Mouse (Mus musculus) left cerebral cortex, postnatal 25 days (tissue): ENCODE measurements around the gene Tenm4. TPM values are rescaled to one million over a fixed set of nuclear protein-coding genes. Genes with fewer than 3 reads are reported as not detected.

Source experiments
- DNase-seq, 2 experiments: peaks; one replicate each; pipeline ENCODE4 v3.0.0; 2022; ENCODE audit warnings: low spot score in 2 of 2, mixed read lengths in 1 of 2
- intact Hi-C: fragments of 180-260 bp; cut with DNase I; formaldehyde crosslinking; loops from one replicate; pipeline ENCODE4 v1.15.1; 2025
- total RNA-seq, 2 experiments: library from RNA; stranded (reverse); gene quantifications; 2 replicates each; pipeline ENCODE4 v1.2.3; 2021

The Tenm4 gene
- total RNA-seq, 2 experiments from 2014 or later: 134 to 162 TPM

DNA sequence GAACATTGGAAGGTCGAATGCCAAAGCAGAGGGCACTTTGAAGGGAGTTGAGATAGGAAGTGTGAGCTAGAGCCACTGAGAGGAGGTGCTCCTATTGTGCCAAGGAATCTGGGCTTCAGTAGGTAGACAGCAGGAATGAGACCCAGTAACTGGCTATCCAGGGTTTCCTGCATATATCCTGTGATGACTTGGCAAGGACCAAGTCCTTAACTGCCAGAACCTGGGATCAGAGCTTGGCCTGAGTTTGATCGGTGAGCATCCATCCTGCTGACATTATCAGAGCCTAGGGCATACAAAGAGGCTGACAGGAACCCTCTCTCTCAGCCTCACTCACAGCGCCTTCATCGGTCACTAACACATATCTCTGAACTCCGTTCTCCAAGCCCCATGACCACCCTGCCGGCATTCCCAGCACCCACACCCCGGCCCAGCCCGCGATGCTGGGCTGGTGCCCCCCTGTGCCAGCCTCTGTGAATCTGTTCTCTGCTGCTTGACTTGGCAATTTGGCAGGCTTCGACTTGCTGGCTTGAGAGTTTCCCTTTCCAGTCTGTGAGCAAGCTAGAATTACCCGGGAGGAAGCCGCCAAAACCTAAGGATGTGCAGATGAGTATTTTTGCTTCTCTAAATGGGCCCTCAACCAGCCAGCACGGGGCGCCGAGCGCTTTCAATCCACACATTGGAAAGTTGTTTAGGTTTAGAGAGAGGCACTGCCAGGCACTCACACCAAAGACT is 698.2 kb downstream of the Tenm4 start:
- peak; percentile 50 to 78 for DNase-seq
- intact Hi-C loops: no loop called here

DNA sequence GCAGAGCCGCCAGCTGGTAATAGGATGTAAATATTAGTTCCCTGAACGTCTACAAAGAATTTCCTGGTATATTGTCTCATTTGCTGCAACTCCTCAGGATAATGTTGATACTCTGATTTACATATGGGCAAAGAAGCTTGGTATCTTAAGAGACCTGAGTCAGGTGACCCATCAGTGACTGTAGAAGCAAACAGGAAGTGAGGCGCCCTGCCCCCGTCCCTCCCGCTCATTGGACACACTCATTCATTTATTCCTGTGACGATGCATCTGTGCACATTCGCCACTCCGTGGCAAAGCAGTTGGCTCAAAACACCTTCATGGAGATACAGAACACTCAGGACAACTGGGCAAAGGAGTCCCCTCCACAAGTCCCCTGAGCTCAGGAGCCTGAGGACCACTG is 699.4 kb downstream of the Tenm4 start:
- intact Hi-C loops: no loop called here
- no peak for DNase-seq

DNA sequence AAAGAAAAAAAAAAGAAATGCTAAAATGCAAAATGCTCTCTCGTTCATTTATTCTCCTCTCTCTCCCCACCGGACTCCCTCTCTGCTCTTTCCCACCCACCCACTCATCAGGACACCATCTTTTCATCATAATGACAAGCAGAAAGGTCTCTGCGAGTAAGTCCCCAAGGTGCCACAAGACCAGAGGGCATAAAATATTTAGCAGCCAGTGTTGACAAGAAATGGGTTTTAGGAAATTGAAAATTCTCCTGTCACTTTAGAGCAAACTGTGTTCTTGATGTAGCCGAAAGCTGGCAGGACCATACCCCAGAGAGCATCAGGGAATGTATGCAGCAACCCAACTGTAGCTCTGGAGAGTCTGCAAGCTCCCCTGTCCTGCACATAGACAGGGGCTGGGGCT is 700.0 kb downstream of the Tenm4 start:
- intact Hi-C loops: no loop called here
- DNase-seq: no peak

DNA sequence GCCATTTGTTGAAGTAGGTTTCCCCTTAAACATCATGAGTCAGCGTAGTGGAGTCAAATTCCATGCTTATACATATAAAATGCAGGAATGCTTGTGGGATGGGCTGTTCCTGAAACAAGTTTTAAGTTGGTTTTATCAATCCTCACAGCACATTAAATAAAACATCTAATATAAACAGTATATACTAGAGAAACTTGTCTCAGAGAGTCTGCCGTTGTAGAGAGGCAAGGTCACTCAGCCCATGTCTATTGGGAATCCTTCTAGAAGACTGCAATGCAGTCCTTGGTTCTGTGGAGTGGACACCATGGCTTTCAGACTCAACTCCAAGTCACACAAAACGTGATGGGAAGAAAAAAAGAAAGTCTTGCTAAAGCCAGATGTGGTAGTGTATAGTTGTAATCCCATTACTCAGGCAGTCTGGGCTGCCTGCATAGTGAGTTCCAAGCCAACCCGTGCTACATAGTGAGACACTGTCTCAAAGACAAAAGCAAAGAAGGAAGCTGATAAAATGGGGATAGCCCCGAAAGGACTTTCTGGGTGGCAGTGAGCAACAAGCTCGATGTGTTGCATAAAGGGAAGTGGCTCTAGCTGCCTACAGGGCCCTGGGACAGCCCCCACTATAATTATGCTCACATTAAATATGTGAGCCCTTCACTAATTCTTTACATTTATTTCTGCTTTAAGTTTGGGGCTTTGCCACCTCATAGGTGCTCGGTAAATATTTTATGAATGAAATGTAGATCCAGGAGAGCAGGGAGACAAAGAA is 707.6 kb downstream of the Tenm4 start:
- no peak for DNase-seq

DNA sequence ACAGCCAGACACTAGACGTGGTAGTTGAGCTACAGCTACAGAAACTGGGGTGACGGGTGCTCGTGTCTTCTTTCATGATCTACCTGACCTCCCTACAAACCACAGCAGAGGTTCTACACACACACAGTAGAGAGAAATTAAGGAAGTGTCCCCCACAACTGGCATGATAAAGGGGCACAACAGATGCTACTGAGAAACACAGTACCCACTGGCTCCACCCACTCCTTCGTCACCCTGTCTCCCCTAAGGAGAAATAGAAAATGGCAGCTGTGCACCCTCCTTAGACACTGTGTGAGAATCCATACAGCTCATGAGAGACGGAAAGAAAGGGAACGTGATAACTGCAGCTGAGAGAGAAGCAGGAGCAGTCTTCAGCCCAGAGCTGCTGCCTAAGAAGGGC is 708.5 kb downstream of the Tenm4 start:
- intact Hi-C loops: no loop called here

More for the DNA sequence above, 707.6 kb downstream of the Tenm4 start:
- intact Hi-C loops: no loop called here

DNA sequence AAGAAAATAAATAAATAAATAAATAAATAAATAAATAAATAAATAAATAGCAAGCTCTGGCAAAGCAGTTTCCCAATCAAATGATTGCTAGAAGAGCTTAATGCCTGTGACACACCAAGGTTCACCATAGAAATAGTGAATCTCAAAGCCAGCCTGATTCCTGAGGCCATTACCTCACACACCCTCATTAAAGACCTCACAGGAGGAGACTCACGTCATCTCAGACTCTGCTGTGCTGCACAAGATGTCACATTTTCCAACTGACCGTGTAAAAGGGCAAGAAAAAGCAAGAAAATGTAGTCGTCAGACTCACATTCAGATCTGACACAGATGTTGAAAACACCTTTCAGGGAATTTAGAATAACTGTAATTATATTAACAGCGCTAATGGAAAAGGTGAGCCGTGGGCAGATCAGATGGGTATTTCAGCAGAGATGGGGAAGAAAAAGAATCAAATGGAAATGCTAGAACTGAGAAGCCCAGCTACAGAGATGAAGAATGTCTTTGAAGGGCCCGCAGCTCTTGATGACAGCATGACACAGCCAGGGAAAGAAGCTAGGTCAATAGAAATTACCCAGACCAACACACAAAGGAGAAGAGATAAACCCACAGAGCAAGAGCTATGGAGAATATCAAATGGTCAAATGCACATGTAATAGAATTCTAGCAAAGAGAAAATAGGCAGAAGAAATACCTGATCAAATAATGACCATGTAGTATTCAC is 709.3 kb downstream of the Tenm4 start:
- no peak for DNase-seq
- intact Hi-C loops: no loop called here

More for the DNA sequence above, 708.5 kb downstream of the Tenm4 start:
- DNase-seq: no peak

DNA sequence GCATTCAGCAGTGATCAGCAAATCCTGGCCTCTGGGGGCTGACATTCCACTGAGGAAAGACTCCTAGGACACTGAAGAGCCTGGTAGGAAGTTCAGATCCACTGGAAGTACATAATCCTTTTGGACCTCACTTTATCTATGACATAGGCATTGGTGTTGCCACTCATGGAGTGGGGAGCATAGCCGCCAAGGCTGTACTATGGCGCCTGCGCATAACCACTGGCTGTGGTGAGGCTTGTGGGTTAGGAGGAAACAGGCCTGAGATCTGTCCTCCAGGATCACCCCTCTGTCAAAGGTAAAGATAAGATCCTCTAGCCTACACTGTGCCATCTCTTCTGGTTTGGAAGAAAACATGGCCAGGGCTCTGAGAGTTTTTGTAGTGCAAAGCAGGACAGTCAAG is 712.3 kb downstream of the Tenm4 start:
- intact Hi-C loops: no loop called here
- no peak for DNase-seq

DNA sequence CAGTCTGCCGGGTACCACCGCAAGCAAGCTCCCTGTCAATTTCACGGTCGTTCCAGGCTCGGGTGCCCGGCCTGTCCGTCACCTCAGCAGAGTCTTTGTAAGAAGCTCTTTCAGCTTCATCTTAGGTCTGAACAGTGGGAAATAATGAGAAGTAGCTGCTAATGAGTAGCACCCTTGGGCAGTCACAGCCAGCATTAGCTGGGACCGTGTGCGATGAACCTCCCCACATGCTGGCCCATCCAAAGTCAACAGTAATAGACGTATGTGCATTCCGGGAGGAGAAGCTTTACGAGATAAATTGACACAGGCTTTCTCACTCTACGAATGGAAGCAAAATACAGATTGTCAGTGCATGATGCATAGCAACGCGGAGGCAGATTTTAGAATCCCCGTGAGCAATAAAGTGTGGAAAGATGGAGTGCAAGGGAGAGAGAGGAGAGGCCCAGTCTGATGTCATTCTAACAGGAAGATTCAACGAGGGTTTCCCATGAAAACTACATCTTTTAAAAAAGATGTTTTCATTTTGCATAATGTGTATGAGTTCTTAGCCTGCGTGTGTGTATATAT is 716.1 kb downstream of the Tenm4 start:
- intact Hi-C loops: no loop called here
- DNase-seq: peak in 1 of 2 experiments; percentile 43

DNA sequence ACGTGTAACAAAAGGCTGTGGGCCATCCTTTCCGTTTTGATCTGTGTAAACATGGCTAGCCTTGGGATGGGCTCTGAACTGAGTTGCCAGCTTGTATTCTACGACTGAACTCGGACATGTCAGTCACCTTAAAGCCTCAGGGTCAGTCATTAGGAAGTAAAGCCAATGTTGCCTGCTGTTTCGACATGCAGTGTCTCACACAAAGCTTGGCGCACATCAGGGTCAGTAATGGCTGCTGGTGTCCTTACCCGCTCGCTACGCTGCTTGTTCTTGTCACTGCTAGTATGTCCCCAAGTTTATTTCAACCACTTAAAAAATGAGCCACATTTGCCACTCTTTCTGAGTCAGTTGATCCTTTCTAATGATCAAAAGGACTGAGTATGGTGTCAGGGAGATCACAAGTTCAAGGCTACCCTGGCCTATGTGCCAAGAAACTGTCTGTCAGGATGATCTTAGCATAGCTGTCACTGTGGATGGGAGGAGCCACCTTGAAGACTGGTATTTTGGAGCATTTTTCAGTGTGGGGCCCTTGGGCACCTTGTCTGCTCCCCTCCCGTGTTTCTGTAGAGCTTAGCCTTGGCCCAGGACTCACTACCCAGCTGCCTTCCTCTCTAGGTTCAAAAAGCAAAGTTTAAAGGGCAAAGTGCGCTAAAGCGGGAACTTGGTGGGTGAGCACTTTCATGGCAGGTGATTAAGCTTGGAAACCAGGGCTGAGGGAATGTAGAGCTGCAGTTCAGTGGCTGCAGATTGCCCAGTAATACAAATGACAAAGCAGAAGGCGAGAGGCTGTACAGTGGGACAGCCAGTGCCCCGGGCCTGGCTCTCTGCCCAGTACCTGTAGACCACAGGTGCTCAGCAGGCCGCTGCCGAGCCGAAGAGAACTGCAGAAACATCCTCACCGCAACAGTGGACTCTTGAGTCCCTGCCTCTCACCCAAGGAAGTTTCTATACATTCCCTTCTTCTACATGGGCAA is 718.3 kb downstream of the Tenm4 start:
- intact Hi-C loops: no loop called here
- DNase-seq: no peak

DNA sequence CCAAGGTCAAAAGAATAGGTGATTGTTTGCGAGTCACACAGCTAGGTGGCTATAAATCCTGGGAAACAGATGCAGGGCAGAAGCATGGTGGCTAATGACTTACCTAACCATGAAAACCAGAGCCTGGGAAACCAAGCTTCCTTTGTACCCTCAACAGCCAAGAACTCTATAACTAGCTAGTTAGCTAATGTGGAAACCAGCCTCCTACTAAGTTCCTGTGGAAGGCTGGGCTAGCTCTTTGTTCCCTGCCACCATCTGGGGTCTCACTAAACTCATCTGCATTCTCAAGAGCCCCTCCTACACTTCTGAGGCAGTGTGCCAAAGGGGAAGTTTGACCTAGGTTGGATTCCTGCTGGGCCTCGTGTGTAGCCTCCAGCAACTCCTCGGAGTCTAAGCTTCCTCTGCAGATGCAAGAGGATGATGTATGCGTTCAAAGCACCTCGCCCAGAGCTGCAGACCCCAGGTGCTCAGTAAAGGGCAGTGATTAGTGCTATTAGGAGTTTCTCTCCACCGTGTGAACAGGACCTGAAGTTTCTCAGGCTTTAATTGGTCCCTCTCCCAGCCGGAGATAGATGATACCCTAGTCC is 719.1 kb downstream of the Tenm4 start:
- intact Hi-C loops: no loop called here
- no peak for DNase-seq

DNA sequence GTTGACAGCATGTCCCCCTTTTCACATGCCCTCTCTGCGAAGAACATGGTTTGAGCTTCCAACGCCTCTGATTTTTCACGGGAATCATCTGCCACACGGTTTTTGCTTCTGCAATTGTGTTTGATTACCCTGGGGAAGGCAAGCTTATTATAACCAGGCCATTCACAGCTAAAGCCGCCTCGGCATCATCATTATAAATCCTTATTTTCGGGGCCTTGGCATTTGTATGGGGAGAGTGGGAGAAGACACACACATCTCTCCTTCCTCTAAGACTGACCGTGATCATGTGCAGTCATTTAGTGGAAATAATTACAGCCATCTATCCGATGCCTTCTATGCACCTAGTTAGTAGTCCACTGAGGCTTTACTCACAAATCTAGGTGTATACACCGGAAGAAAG is 719.9 kb downstream of the Tenm4 start:
- intact Hi-C loops: no loop called here
- DNase-seq: no peak

DNA sequence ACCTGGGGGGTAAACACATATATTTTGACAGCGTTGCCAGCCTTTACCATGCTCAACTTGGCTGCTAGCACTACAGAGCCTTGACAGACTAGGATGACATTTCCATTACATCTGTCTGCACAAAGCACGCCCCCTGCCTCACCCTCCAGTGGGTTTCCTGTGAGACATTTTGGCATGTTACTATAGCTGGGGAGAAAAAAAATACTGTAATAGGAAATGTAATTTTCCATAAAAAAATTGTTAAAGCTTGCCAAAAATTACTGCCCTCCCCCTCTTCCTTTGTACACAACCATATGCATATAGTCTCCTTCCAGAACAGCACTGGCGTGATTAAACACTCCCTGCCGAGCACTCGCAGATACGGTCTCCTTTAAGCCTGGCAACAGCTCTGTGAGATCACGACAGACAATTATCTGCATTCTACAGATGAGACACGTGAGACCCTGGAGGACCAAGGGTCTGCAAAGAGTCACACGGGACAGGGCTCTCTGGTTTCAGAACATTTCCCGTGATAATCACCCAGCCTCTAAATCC is 728.1 kb downstream of the Tenm4 start:
- intact Hi-C loops: no loop called here
- DNase-seq: peak; percentile 55 to 73

DNA sequence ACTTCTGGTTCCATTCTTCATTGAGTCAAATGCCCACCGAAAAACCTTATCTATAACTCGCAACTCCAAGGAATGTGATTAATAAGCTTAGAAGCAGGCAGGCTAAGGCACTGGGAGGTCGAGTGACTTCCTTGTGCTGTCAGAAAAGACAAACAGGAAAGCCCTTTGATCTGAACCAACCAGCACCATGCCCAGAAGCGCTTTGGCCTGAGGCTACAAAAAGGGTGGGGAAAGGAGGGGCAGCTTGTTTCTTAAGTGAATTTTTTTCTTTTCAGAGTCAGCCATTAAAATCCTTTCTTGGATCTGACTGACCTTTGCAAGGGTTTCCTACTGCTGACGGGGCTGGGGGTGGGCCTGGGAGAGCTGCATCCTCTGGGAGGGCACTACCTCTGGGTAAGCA is 731.1 kb downstream of the Tenm4 start:
- intact Hi-C loops: no loop called here
- no peak for DNase-seq

DNA sequence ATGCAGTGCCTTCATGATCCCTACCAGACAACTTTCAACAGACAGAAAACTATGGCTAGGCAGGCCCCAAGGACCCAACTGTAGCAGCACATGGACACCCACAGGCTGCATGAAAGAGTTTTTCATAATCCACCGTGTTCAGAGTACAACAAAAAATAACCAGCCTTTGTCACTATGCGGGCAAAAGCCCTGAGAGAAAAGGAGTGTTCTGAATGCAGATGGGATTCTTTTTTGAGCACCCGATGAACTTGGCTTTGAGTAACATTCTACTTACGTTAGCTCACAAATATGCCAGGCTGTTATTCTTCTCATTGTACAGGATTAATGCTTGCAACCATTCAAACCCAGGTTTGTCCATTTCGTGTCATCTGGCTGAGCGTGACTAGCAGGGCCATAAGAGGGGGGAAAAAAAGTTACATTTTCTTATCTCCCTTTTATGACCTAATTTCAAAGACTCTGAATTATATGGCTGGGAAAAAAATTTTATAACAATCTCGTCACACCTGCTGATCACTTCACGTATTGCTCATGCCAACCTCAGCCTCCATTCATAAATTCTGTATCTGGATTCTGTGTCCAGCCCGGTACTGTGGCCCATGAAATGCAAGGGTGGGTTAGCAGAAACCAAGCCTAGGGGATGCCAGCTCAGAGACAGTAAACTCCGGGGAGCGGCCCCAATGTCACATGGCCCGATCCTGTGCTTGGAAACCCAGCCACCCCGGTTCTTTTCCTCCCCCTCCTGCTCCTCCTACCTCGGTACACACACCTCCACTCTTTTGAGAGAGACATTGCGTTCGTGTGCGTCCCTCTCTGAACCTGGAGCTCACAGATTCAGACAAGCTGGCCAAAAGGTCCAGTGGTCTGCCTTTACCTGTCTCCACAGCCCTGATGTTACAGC is 732.3 kb downstream of the Tenm4 start:
- DNase-seq: peak in 1 of 2 experiments; percentile 56
- intact Hi-C loops: no loop called here

DNA sequence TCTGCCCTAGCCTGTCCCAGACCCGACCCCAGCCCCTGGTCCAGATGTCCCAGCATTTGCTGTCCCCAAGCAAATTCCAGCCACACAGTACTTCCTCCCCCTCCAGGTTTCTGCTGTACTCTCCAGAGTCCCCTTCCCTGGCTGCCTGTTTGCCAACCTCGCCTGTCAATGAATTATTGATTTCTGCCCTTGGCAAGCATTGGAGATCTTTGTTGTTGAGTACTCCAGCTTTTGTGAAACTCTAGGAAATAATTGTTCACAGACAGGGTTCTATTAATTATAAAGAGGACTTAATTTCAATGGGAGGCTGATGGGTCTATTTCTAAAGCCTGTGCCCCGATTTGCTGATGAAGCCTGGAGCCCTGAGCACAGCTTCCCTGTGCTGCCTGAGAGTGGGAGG is 733.4 kb downstream of the Tenm4 start:
- DNase-seq: no peak
- intact Hi-C loops: no loop called here

DNA sequence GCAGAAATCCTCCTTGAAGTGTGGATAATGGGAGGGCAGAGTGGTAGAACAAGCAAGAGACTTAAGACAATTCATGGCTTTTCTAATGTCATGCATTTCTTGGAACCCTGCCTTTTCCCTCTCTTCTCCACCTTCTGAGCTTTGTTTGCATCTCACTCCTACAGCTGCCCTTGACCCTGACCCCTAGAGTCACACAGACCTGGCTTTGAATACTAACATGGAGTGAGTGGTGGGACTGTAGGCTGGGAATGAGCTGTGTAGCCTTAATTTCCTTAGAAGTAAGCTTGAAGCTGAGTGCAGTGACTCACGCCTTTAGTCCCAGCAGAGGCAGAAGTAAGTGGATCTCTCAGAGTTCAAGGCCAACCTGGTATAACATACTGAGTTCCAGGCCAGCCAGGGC is 733.9 kb downstream of the Tenm4 start:
- DNase-seq: no peak
- intact Hi-C loops: no loop called here

DNA sequence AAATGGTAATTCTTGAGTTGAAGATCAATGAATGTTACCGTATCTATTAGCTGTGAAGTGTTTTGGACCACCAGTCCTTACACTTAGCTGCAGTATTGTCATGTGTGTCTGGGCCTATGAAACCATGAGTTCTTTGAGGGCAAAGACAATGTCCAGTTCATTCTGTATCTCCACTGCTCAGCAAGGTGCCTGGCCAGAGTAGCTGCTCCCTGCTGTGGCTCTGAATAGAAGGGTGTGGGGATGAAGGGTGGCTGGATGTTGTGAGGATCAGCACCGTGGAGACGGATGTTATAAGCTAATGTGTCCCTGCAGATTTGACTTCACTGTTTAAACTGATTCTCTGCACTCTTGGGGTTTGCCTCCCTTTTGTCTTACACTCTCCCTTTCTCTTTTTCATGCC is 734.4 kb downstream of the Tenm4 start:
- DNase-seq: no peak
- intact Hi-C loops: no loop called here

DNA sequence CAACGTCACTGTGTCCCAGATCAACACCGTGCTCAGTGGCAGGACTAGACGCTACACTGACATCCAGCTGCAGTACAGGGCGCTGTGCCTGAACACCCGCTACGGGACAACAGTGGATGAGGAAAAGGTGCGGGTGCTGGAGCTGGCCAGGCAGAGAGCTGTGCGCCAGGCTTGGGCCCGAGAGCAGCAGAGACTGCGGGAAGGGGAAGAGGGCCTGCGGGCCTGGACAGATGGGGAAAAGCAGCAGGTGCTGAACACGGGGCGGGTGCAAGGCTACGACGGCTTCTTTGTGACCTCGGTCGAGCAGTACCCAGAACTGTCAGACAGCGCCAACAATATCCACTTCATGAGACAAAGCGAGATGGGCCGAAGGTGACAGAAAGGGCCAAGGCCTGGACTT is 735.2 kb downstream of the Tenm4 start:
- intact Hi-C loops: no loop called here
- DNase-seq: no peak
